Mouse (Mus musculus): Measurements from ENCODE around the gene Fam3b. TPM values are rescaled to one million over a fixed set of nuclear protein-coding genes. Genes with fewer than 3 reads are reported as not detected.

The Fam3b gene
- polyA plus RNA-seq, 1 experiment, result not detected

DNA sequence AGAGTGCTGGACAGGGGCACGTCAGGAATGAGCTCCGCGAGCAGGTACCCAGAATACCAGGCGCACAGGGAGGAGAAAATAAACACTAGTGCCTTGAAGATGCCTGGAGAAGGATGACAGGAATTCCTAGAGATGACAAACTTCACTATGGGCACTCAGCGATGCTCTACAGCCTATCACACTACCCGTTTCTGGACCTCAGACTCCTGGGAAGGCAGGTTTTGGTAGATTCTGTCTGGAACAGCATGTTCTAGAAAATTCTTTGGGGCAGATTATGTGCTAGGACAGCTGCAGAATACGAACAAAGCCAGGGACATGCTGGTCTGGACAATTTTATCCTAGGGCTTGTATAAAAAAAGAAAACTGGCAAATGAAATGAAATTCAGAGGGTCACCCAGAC is 13.7 kb downstream of the Fam3b start:
- TF ChIP-seq POLR2A (IDR thresholded peaks at IDR 0.05; ENCODE audit: insufficient read depth, low read depth, low read length) (no peak), CTCF (IDR thresholded peaks at IDR 0.05; ENCODE audit: insufficient read depth, low read depth, low read length) (no peak)
- H3K4me1 ChIP-seq (ENCODE audit: control insufficient read depth, insufficient read depth, low read length), result 0 out of 2 replicates have a peak, but pooled peaks cover under 1% of the 10 kb centered on the region
- whole genome bisulfite sequencing, result 95% methylated on average over 7 of the region's 7 CpGs

DNA sequence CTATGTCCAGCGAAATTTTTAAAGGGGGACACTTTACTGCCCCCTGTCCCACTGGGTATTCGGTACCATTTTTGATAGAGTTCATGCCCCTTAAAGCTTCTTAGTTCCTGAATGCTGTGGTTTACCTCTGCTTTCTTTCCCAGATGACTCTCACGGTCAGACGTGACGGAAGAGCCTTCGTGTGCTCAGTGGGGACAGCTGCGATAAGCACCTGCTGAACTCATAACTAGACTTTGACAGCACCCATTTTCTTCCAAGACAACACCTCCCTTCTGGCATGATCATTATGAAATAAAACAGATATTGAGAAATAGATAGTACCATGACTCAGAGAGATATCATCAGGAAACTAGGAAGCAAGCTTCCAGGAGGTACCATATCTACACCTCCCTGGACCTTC is 15.2 kb downstream of the Fam3b start:
- H3K4me1 ChIP-seq (ENCODE audit: control insufficient read depth, insufficient read depth, low read length), result 0 out of 2 replicates have a peak, but pooled peaks cover 2% of the 10 kb centered on the region
- H3K27ac ChIP-seq (ENCODE audit: insufficient read depth, low read depth, low read length), result no peak overlapping the region
- H3K4me3 ChIP-seq (ENCODE audit: insufficient read depth, low read depth, low read length), result no peak overlapping the region
- WGBS, result 97% methylated on average over 7 of the region's 7 CpGs
- TF ChIP-seq CTCF (IDR thresholded peaks at IDR 0.05; ENCODE audit: insufficient read depth, low read depth, low read length), result no peak
- no peak for TF ChIP-seq POLR2A (IDR thresholded peaks at IDR 0.05; ENCODE audit: insufficient read depth, low read depth, low read length)

More for the DNA sequence above, 13.7 kb downstream of the Fam3b start:
- H3K4me3 ChIP-seq (ENCODE audit: insufficient read depth, low read depth, low read length), result no peak overlapping the region
- no peak overlapping the region for H3K27ac ChIP-seq (ENCODE audit: insufficient read depth, low read depth, low read length)

DNA sequence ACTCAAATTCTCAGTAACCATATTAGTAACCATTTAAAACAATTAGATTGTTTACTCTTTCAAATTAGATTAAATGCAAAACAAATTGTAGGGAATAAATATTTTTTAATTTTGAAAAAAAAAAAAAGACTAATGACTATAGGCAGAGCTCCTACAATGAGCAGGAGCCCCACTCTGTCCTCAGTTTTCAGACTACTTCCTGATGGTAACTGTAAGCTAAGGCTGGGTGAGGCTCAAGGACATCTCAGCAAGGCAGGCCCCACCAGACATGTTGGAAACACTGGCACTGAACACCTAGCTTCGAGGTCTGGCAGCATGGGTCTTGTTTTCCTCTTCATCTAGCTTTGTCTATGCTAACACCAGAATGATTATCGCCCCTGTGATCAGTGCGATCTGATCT is 16.5 kb downstream of the Fam3b start:
- 90% methylated on average over 3 of the region's 3 CpGs for WGBS
- no peak for TF ChIP-seq POLR2A (IDR thresholded peaks at IDR 0.05; ENCODE audit: insufficient read depth, low read depth, low read length)
- no peak for TF ChIP-seq CTCF (IDR thresholded peaks at IDR 0.05; ENCODE audit: insufficient read depth, low read depth, low read length)
- H3K27ac ChIP-seq (ENCODE audit: insufficient read depth, low read depth, low read length), result no peak overlapping the region
- H3K4me1 ChIP-seq (ENCODE audit: control insufficient read depth, insufficient read depth, low read length), result 0 out of 2 replicates have a peak, but pooled peaks cover 2% of the 10 kb centered on the region
- H3K4me3 ChIP-seq (ENCODE audit: insufficient read depth, low read depth, low read length), result no peak overlapping the region

DNA sequence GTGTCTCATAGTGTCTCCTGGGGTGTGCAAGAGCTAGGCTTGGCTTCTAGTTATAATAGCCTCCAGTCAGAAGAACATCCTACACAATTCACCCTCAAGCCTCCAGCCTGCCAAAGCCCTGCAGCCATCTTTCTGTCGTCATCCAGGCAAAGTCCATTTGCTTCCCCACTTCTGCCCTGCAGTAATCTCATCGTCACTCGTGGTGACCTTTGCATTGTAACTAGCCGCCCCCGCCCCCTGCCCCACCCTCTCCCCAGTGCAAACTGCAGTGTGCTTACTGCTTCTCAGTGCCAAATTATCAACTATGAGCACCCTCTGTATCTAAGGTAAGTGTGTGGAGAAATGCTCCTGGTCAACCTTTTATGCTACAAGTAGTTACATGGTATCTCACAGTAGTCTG is 16.9 kb downstream of the Fam3b start:
- Histone ChIP-seq H3K4me3 (ENCODE audit: insufficient read depth, low read depth, low read length) (no peak overlapping the region), H3K4me1 (ENCODE audit: control insufficient read depth, insufficient read depth, low read length) (0 out of 2 replicates have a peak, but pooled peaks cover 2% of the 10 kb centered on the region), H3K27ac (ENCODE audit: insufficient read depth, low read depth, low read length) (no peak overlapping the region)
- WGBS, result 73% methylated on average over 5 of the region's 5 CpGs
- no peak for TF ChIP-seq POLR2A (IDR thresholded peaks at IDR 0.05; ENCODE audit: insufficient read depth, low read depth, low read length)
- no peak for TF ChIP-seq CTCF (IDR thresholded peaks at IDR 0.05; ENCODE audit: insufficient read depth, low read depth, low read length)

DNA sequence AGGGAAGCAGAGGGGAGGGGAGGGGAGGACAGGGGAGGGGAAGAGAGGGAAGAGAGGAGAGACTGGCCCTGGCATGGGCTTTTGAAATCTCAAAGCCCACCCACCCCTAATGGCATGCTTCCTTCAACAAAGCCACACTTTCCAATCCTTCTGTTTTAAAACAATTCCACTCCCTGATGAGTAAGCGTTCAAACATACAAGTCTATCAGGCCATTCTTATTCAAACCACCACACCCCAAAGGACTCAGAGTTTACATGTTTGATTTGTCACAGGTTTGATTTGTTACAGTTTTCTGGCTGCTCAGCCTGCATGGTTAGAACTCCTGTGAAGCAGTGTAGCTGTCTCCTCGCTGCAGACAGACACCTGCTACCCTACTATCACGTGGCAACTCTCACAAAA is 18.6 kb downstream of the Fam3b start:
- no peak overlapping the region for H3K4me3 ChIP-seq (ENCODE audit: insufficient read depth, low read depth, low read length)
- TF ChIP-seq POLR2A (IDR thresholded peaks at IDR 0.05; ENCODE audit: insufficient read depth, low read depth, low read length) (no peak), CTCF (IDR thresholded peaks at IDR 0.05; ENCODE audit: insufficient read depth, low read depth, low read length) (no peak)
- no peak overlapping the region for H3K27ac ChIP-seq (ENCODE audit: insufficient read depth, low read depth, low read length)
- 0 out of 2 replicates have a peak, but pooled peaks cover 2% of the 10 kb centered on the region for H3K4me1 ChIP-seq (ENCODE audit: control insufficient read depth, insufficient read depth, low read length)
- WGBS, result 51% methylated on average over 3 of the region's 3 CpGs

DNA sequence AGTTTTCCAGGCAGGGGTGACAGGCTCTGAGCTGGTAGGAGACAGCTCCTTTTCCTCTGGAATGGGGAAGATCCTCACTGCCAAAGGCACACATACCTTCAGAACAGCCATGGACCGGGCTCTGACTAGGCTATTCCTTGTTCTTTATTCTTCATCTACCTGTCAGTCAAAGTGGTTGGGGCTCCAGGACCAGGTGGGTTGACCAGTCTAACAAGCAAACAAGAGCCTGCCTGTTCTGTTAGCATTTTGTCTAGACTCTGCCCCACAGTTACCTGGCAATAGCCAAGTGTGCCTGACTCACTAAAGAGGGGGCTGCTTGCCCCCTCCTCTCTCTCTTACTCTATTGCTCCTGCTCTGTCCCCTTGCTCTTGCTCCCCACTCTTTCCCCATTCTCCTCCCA is 22.2 kb downstream of the Fam3b start:
- 84% methylated on average over 1 of the region's 1 CpGs for WGBS
- TF ChIP-seq CTCF (IDR thresholded peaks at IDR 0.05; ENCODE audit: insufficient read depth, low read depth, low read length) (no peak), POLR2A (IDR thresholded peaks at IDR 0.05; ENCODE audit: insufficient read depth, low read depth, low read length) (no peak)

DNA sequence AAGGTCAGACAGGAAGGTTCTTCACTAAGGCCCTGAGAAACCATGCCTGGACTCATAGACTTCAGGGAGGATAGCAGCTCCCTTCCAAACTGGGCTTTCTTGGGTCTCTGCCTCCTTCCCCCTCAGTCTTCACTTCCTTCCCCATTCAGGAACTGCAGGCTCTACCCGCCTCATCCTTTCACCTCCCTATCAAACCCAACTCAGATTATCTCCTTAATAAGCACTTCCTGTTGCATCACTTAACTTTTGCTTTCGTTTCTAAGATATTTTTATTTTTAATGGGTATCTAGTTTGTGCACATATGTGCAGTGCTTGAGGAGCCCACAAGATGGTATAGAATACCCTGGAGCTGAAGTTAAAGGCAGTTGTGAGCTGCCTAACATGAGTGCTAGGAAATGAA is 36.0 kb downstream of the Fam3b start:
- no peaks in the 10 kb centered on the region for H3K4me1 ChIP-seq (ENCODE audit: control insufficient read depth, insufficient read depth, low read length)
- WGBS, result 67% methylated on average over 2 of the region's 2 CpGs

More for the DNA sequence above, 22.2 kb downstream of the Fam3b start:
- no peak overlapping the region for H3K4me3 ChIP-seq (ENCODE audit: insufficient read depth, low read depth, low read length)
- 0 out of 2 replicates have a peak, but pooled peaks cover 2% of the 10 kb centered on the region for H3K4me1 ChIP-seq (ENCODE audit: control insufficient read depth, insufficient read depth, low read length)
- H3K27ac ChIP-seq (ENCODE audit: insufficient read depth, low read depth, low read length), result no peak overlapping the region

DNA sequence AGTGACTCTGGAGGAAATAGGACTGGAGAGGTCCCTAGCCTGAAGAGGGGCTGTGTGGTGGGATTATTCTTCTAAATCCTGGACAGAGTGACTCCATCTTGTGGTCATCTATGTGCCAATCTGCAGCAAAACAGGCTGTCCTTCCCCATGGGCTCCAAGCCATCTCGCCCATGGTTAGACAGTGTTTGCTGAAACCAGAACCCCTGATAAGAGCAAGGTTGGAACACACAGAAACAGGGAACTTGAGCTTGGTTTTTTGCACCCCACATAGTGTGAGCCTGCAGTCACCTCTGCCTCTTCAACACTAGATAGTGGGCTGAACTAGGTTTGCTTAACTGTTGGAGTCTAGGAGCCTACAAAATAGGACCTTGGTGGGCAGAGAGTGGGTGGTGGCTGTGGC is 38.1 kb downstream of the Fam3b start:
- 95% methylated on average over 1 of the region's 1 CpGs for WGBS
- H3K27ac ChIP-seq (ENCODE audit: insufficient read depth, low read depth, low read length), result no peak overlapping the region

More for the DNA sequence above, 36.0 kb downstream of the Fam3b start:
- Histone ChIP-seq H3K27ac (ENCODE audit: insufficient read depth, low read depth, low read length) (no peak overlapping the region), H3K4me3 (ENCODE audit: insufficient read depth, low read depth, low read length) (no peak overlapping the region)
- no peak for TF ChIP-seq POLR2A (IDR thresholded peaks at IDR 0.05; ENCODE audit: insufficient read depth, low read depth, low read length)
- TF ChIP-seq CTCF (IDR thresholded peaks at IDR 0.05; ENCODE audit: insufficient read depth, low read depth, low read length), result no peak

DNA sequence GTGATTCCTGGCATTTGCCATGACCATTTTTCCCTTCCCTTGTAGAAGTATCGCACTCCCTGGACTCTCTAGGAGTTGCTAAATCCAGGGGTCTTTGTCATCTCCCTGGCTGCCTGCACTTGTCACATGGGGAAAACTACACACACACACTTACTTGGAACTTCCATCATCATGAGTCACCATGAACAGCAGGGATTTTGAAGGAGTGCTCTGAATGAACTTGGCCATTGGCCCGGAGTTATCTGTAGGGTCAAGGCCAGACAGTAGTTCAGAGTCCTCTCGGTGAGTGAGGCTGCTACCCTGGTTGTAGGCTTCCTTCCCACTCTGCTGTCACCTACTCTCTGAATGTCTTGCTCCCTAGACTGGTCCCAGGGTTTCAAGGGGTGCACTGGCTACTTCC is 39.0 kb downstream of the Fam3b start:
- TF ChIP-seq CTCF (IDR thresholded peaks at IDR 0.05; ENCODE audit: insufficient read depth, low read depth, low read length) (no peak), POLR2A (IDR thresholded peaks at IDR 0.05; ENCODE audit: insufficient read depth, low read depth, low read length) (no peak)
- H3K4me3 ChIP-seq (ENCODE audit: insufficient read depth, low read depth, low read length), result no peak overlapping the region
- 78% methylated on average over 3 of the region's 3 CpGs for WGBS
- no peaks in the 10 kb centered on the region for H3K4me1 ChIP-seq (ENCODE audit: control insufficient read depth, insufficient read depth, low read length)
- H3K27ac ChIP-seq (ENCODE audit: insufficient read depth, low read depth, low read length), result no peak overlapping the region

More for the DNA sequence above, 38.1 kb downstream of the Fam3b start:
- no peak for TF ChIP-seq CTCF (IDR thresholded peaks at IDR 0.05; ENCODE audit: insufficient read depth, low read depth, low read length)
- Histone ChIP-seq H3K4me1 (ENCODE audit: control insufficient read depth, insufficient read depth, low read length) (no peaks in the 10 kb centered on the region), H3K4me3 (ENCODE audit: insufficient read depth, low read depth, low read length) (no peak overlapping the region)

DNA sequence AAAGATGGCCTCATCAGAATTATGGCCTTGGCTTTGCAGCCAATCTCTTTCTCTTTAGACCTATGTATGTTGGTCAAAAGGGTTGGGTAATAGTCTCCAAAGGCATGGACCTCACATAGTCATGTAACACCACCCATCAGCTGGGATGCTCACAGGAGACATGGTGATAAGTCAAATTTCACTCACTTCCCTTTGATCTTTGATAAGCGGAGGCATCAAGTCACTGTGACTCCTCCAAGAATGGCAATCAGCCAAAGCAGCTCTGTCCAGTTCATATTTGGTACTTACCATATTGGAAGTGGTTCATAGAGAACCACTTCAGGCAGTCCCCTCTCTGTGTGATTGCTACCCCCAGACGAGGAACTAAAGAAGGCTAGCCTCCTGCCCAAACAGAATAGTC is 39.9 kb downstream of the Fam3b start:
- no peak for TF ChIP-seq POLR2A (IDR thresholded peaks at IDR 0.05; ENCODE audit: insufficient read depth, low read depth, low read length)
- TF ChIP-seq CTCF (IDR thresholded peaks at IDR 0.05; ENCODE audit: insufficient read depth, low read depth, low read length), result no peak
- Histone ChIP-seq H3K4me1 (ENCODE audit: control insufficient read depth, insufficient read depth, low read length) (no peaks in the 10 kb centered on the region), H3K4me3 (ENCODE audit: insufficient read depth, low read depth, low read length) (no peak overlapping the region), H3K27ac (ENCODE audit: insufficient read depth, low read depth, low read length) (no peak overlapping the region)
- 88% methylated on average over 2 of the region's 2 CpGs for WGBS
